Mouse (Mus musculus) lung, postnatal 0 days (tissue): Measurements from ENCODE around the gene Grid2. TPM values are rescaled to one million over a fixed set of nuclear protein-coding genes. Genes with fewer than 3 reads are reported as not detected.
"Not testable (repeated sequence)": the region's sequence is repeated elsewhere in the genome, so short reads cannot be mapped to it uniquely, and the experiment has no call there.

Source experiments
- ATAC-seq: fragments of 200-750 bp; cut with Nextera tagmentation; 2 replicates; pipeline ENCODE4 v1.8.0; 2017; ENCODE audit warnings: moderate library complexity
- DNase-seq: peaks from one replicate; pipeline ENCODE4 v3.0.0-alpha.2; 2016; ENCODE audit warnings: low spot score
- H3K27ac ChIP-seq: fragments of 300-500 bp; sonication (generic); 2 replicates; pipeline ENCODE4 v1.5.1; 2014; ENCODE audit warnings: antibody characterized with exemption, mild to moderate bottlenecking, low read length, mixed read lengths
- H3K27me3 ChIP-seq: fragments of 300-500 bp; sonication (generic); replicated peaks from 2 replicates; pipeline ENCODE4 v1.6.1; 2014; ENCODE audit warnings: low read length, mixed read lengths; ENCODE audit not compliant: insufficient read depth
- H3K36me3 ChIP-seq: fragments of 300-500 bp; sonication (generic); 2 replicates; pipeline ENCODE4 v1.6.1; 2014; ENCODE audit warnings: low read length, mixed read lengths; ENCODE audit not compliant: insufficient read depth
- H3K4me1 ChIP-seq: fragments of 300-500 bp; sonication (generic); 2 replicates; pipeline ENCODE4 v1.6.1; 2014; ENCODE audit warnings: antibody characterized with exemption, low read depth, low read length, mixed read lengths; ENCODE audit not compliant: insufficient read depth
- H3K4me2 ChIP-seq: fragments of 300-500 bp; sonication (generic); replicated peaks from 2 replicates; pipeline ENCODE4 v1.6.1; 2014; ENCODE audit warnings: low read depth, mild to moderate bottlenecking, low read length, moderate library complexity, mixed read lengths
- H3K4me3 ChIP-seq: fragments of 300-500 bp; sonication (generic); 2 replicates; pipeline ENCODE4 v1.5.1; 2014; ENCODE audit warnings: low read depth, low read length
- H3K9ac ChIP-seq: fragments of 300-500 bp; sonication (generic); replicated peaks from 2 replicates; pipeline ENCODE4 v1.6.1; 2014; ENCODE audit warnings: low read depth, mild to moderate bottlenecking
- H3K9me3 ChIP-seq: fragments of 300-500 bp; sonication (generic); 2 replicates; pipeline ENCODE4 v1.6.1; 2016; ENCODE audit warnings: low read length, mixed read lengths
- CTCF ChIP-seq: IDR thresholded peaks from 2 replicates; pipeline ENCODE4 v1.5.1; 2016; ENCODE audit warnings: antibody characterized with exemption, mild to moderate bottlenecking
- EP300 ChIP-seq: IDR thresholded peaks from 2 replicates; pipeline ENCODE4 v1.6.1; 2016; ENCODE audit warnings: antibody characterized with exemption, mild to moderate bottlenecking, control low read depth
- WGBS: fragments of 180-500 bp; shearing (Covaris S2); extraction: QIAGEN DNeasy Blood & Tissue Kit; methylation state at CpG from one replicate; pipeline ENCODE4 v1.1.7; 2014; 5-methylcytosine and 5-hydroxymethylcytosine counted together
- polyA plus RNA-seq: library from polyadenylated mRNA; unstranded; fragments of >200 nt; fragmentation: Nextera tagmentation; extraction: Ambion mirVana; gene quantifications from 2 replicates; pipeline ENCODE4 v1.2.1, GENCODE M21; 2015

Gene Grid2
- polyA plus RNA-seq, 1 experiment from 2014 or later: 0.45 TPM

GRCm38 (mm10) chr6:63547741-63548140 lies 292.1 kb downstream of the Grid2 start:
- H3K9ac ChIP-seq: no peak overlapping the region
- DNase-seq (no peak), ATAC-seq (no peak)
- no peak overlapping the region for H3K27ac ChIP-seq
- no peaks in the 10 kb centered on the region for H3K9me3 ChIP-seq
- H3K4me1 ChIP-seq: no peaks in the 10 kb centered on the region
- no peak for TF ChIP-seq EP300
- no peak for TF ChIP-seq CTCF
- no peak overlapping the region for H3K4me3 ChIP-seq
- WGBS: 69% methylated on average over 4 of the region's 4 CpGs
- no peaks in the 10 kb centered on the region for H3K27me3 ChIP-seq
- H3K36me3 ChIP-seq: no peaks in the 10 kb centered on the region
- no peak overlapping the region for H3K4me2 ChIP-seq

GRCm38 (mm10) chr6:63568741-63569140 lies 313.1 kb downstream of the Grid2 start:
- not testable (repeated sequence) for H3K27me3 ChIP-seq, H3K36me3 ChIP-seq, H3K9me3 ChIP-seq, H3K27ac ChIP-seq, DNase-seq, H3K4me1 ChIP-seq, ATAC-seq, H3K4me3 ChIP-seq, H3K9ac ChIP-seq, H3K4me2 ChIP-seq
- 88% methylated on average over 1 of the region's 1 CpGs for WGBS

- H3K27me3 ChIP-seq: no peaks in the 10 kb centered on the region
- ATAC-seq (peak; percentile 98), DNase-seq (peak; percentile 89)
- H3K9me3 ChIP-seq: no peaks in the 10 kb centered on the region
- H3K27ac ChIP-seq: no peak overlapping the region
- no peak overlapping the region for H3K9ac ChIP-seq
- peak; percentile 97 for TF ChIP-seq EP300
- no peak for TF ChIP-seq CTCF
- 44% methylated on average over 4 of the region's 4 CpGs for WGBS
- no peaks in the 10 kb centered on the region for H3K4me1 ChIP-seq
- H3K36me3 ChIP-seq: no peaks in the 10 kb centered on the region
- no peak overlapping the region for H3K4me2 ChIP-seq
- H3K4me3 ChIP-seq: no peak overlapping the region
These were observed 335.0 kb downstream of the Grid2 start for GRCm38 (mm10) chr6:63590681-63591080.

GRCm38 (mm10) chr6:63609570-63609969 lies 353.9 kb downstream of the Grid2 start:
- DNase-seq (no peak), ATAC-seq (no peak)
- H3K4me3 ChIP-seq: no peak overlapping the region
- H3K27me3 ChIP-seq: no peaks in the 10 kb centered on the region
- H3K9ac ChIP-seq: no peak overlapping the region
- no peaks in the 10 kb centered on the region for H3K36me3 ChIP-seq
- TF ChIP-seq EP300 (no peak), CTCF (no peak)
- 43% methylated on average over 2 of the region's 2 CpGs for WGBS
- no peaks in the 10 kb centered on the region for H3K4me1 ChIP-seq
- H3K9me3 ChIP-seq: no peaks in the 10 kb centered on the region
- no peak overlapping the region for H3K4me2 ChIP-seq
- H3K27ac ChIP-seq: no peak overlapping the region

- Histone ChIP-seq H3K9ac (no peak overlapping the region), H3K9me3 (no peaks in the 10 kb centered on the region), H3K27me3 (no peaks in the 10 kb centered on the region), H3K36me3 (no peaks in the 10 kb centered on the region), H3K27ac (no peak overlapping the region), H3K4me1 (no peaks in the 10 kb centered on the region), H3K4me3 (no peak overlapping the region), H3K4me2 (no peak overlapping the region)
- TF ChIP-seq EP300 (no peak), CTCF (no peak)
- DNase-seq (no peak), ATAC-seq (no peak)
- 80% methylated on average over 3 of the region's 3 CpGs for WGBS
These were observed 380.3 kb downstream of the Grid2 start for GRCm38 (mm10) chr6:63635970-63636369.

GRCm38 (mm10) chr6:63659423-63659822 lies 403.7 kb downstream of the Grid2 start:
- Histone ChIP-seq H3K4me1 (no peaks in the 10 kb centered on the region), H3K36me3 (no peaks in the 10 kb centered on the region), H3K9ac (no peak overlapping the region), H3K27ac (no peak overlapping the region), H3K27me3 (no peaks in the 10 kb centered on the region), H3K4me2 (no peak overlapping the region), H3K9me3 (no peaks in the 10 kb centered on the region), H3K4me3 (no peak overlapping the region)
- TF ChIP-seq EP300 (no peak), CTCF (no peak)
- ATAC-seq (no peak), DNase-seq (no peak)
- 75% methylated on average over 3 of the region's 3 CpGs for WGBS

- no peak overlapping the region for H3K4me3 ChIP-seq
These were observed 430.0 kb downstream of the Grid2 start for GRCm38 (mm10) chr6:63685689-63686088.

More at GRCm38 (mm10) chr6:63685689-63686088, 430.0 kb downstream of the Grid2 start:
- Histone ChIP-seq H3K36me3 (no peaks in the 10 kb centered on the region), H3K4me1 (no peaks in the 10 kb centered on the region), H3K4me2 (no peak overlapping the region), H3K9me3 (no peaks in the 10 kb centered on the region), H3K27ac (no peak overlapping the region), H3K27me3 (no peaks in the 10 kb centered on the region), H3K9ac (no peak overlapping the region)
- ATAC-seq (no peak), DNase-seq (no peak)
- TF ChIP-seq CTCF (no peak), EP300 (no peak)
- WGBS: 50% methylated on average over 3 of the region's 3 CpGs
